Mouse (Mus musculus) intestine, embryonic 15.5 days (tissue): Measurements from ENCODE around the gene Tbce. TPM values are rescaled to one million over a fixed set of nuclear protein-coding genes. Genes with fewer than 3 reads are reported as not detected.
A peak's percentile ranks its signal among the peaks of the same experiment; 100 is the strongest.

Experiments
- ATAC-seq: fragments of 200-750 bp; cut with Nextera tagmentation; 2 replicates; pipeline ENCODE4 v1.8.0; 2017; ENCODE audit warnings: moderate TSS enrichment, moderate library complexity
- H3K27ac ChIP-seq: fragments of 300-500 bp; sonication (generic); 2 replicates; pipeline ENCODE4 v1.5.1; 2015; ENCODE audit warnings: mild to moderate bottlenecking, inconsistent platforms
- H3K27me3 ChIP-seq: fragments of 300-500 bp; sonication (generic); replicated peaks from 2 replicates; pipeline ENCODE4 v1.6.1; 2015; ENCODE audit warnings: inconsistent platforms
- H3K36me3 ChIP-seq: fragments of 300-500 bp; sonication (generic); 2 replicates; pipeline ENCODE4 v1.6.1; 2015; ENCODE audit warnings: inconsistent platforms
- H3K4me1 ChIP-seq: fragments of 300-500 bp; sonication (generic); replicated peaks from 2 replicates; pipeline ENCODE4 v1.6.1; 2015; ENCODE audit warnings: inconsistent platforms
- H3K4me2 ChIP-seq: fragments of 300-500 bp; sonication (generic); replicated peaks from 2 replicates; pipeline ENCODE4 v1.6.1; 2015; ENCODE audit warnings: mild to moderate bottlenecking, inconsistent platforms
- H3K4me3 ChIP-seq: fragments of 300-500 bp; sonication (generic); replicated peaks from 2 replicates; pipeline ENCODE4 v1.5.1; 2015; ENCODE audit warnings: inconsistent platforms
- H3K9ac ChIP-seq: fragments of 300-500 bp; sonication (generic); 2 replicates; pipeline ENCODE4 v1.6.1; 2015; ENCODE audit warnings: inconsistent platforms
- H3K9me3 ChIP-seq: fragments of 300-500 bp; sonication (generic); 2 replicates; pipeline ENCODE4 v1.6.1; 2016; ENCODE audit warnings: inconsistent platforms
- WGBS: fragments of 180-500 bp; shearing (Covaris S2); methylation state at CpG from one replicate; pipeline ENCODE4 v1.1.7; 2015; 5-methylcytosine and 5-hydroxymethylcytosine counted together
- polyA plus RNA-seq: library from polyadenylated mRNA; unstranded; fragments of >200 nt; fragmentation: Nextera tagmentation; extraction: Ambion mirVana; gene quantifications from 2 replicates; pipeline ENCODE4 v1.2.1, GENCODE M21; 2015

Gene Tbce
- 42.3 and 49.3 TPM in 2 replicates for polyA plus RNA-seq

DNA sequence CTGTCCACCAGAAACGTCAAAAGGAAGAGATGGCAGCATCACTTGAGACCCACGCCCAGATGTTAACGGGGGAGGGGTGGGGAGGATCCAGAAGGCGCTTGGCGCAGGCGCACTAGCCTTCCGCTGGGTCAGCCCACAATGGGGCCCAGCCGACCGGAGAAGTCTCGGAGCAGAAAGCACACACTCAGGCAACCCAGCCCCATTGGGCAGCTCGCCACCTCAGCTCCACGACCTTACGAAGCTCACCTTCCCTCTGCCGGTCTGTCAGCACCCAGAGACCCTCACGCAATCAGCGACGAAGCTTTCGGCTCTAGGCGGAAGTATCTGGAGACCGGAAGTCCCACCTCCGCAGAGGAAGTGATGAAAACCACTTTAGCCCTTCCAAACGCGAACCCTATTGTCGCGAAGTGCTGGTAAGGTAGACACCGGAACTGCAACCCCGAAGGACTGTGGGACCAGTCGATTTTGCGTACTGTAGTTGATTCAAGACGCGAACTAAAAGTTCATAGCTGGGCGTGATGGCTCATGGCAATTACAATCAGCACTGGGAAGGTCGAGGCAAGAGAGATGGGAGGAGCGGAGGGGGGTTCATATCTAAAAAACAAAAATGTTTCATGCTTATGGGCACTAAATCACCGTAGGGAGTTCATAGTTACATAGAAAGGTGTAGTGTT lies at the start of gene Tbce:
TSS of gene Tbce (minus strand) at position 347 of the 674 bp plus-strand sequence.
- peak; percentile 95 for ATAC-seq
- H3K27me3 ChIP-seq = no peaks in the 10 kb centered on the region
- H3K27ac ChIP-seq = peak within 1 kb of the TSS; percentile 91
- H3K4me2 ChIP-seq = peak within 1 kb of the TSS; percentile 87
- under 1% methylated on average over 35 of the region's 35 CpGs for WGBS
- no peaks in the 10 kb centered on the region for H3K36me3 ChIP-seq
- no peaks in the 10 kb centered on the region for H3K9me3 ChIP-seq
- H3K4me1 ChIP-seq = peaks cover 7% of the 10 kb centered on the region; the same call in 1 of the 2 replicates
- H3K4me3 ChIP-seq = peak within 1 kb of the TSS; percentile 52
- H3K9ac ChIP-seq = peak within 1 kb of the TSS; percentile 72

DNA sequence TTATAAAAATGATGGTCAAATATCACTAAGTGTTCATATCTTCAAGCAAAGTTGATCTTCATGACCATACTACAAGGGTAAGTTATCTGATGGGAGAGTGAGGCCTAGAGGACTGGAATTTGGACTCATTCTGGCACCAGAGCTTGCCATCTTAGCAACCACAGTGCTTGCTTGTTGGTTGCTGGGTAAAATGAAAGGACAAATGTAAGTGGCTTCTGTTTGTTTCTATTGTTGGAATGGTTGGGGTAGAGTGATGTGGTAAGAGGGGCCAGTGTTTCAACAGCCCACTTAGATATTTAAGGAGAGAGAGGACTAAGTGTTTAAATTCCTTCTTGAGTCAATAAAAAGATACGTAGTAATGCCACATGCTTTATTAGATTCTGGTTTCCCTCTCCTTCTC lies 49.2 kb upstream of the Tbce start:
- H3K9me3 ChIP-seq = no peaks in the 10 kb centered on the region
- H3K9ac ChIP-seq = no peak overlapping the region
- no peak overlapping the region for H3K4me3 ChIP-seq
- peak; percentile 45 for ATAC-seq
- WGBS = 75% methylated on average over 1 of the region's 1 CpGs
- no peak overlapping the region for H3K27ac ChIP-seq
- H3K4me2 ChIP-seq = no peak overlapping the region
- H3K4me1 ChIP-seq = no peaks in the 10 kb centered on the region
- H3K27me3 ChIP-seq = no peaks in the 10 kb centered on the region
- H3K36me3 ChIP-seq = no peaks in the 10 kb centered on the region

DNA sequence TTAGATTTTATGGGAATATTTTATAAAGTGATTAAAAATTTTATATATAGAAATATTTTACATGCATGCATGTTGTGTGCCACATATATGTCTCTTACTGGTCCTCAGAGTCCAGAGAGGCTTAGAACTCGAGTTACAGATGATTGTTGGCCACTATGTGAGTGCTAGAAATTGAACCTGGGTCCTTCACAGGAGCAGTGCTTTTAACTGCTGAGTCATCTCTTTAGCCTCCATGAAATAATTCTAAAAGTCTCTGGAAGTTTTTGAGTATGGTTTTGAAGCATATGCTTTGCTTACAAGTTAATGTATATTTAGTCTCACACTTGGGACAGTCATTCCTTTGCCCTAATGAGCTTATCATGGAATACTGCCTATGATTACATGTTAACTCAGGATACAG lies 35.9 kb upstream of the Tbce start:
- no peak overlapping the region for H3K4me2 ChIP-seq

DNA sequence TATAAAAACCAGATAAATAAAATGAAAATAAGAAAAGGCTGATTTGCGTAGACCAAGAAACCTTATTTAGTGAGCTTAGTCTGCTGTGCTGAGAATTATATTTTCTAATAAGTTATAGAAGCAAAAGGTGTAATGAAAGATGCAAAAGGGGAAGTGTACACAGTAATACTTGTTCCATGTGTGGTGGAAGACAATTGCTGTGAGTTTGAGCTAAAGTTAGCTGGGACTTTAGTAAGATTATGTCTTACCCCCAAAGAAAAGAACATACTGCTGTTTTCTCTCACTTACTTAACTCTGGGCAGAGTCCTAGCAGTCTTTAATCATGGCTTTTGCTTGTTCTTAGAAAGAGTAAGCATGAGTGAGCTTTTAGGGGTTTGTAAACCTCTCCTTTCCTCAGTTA lies 34.9 kb upstream of the Tbce start:
- no peak overlapping the region for H3K27ac ChIP-seq
- no peaks in the 10 kb centered on the region for H3K9me3 ChIP-seq
- WGBS = 93% methylated on average over 1 of the region's 1 CpGs
- H3K4me3 ChIP-seq = no peak overlapping the region
- no peak overlapping the region for H3K9ac ChIP-seq
- H3K4me2 ChIP-seq = no peak overlapping the region
- no peaks in the 10 kb centered on the region for H3K4me1 ChIP-seq
- H3K27me3 ChIP-seq = no peaks in the 10 kb centered on the region
- no peak for ATAC-seq
- H3K36me3 ChIP-seq = no peaks in the 10 kb centered on the region

More for the DNA sequence above, 35.9 kb upstream of the Tbce start:
- no peak for ATAC-seq
- Histone ChIP-seq H3K4me1 (no peaks in the 10 kb centered on the region), H3K36me3 (no peaks in the 10 kb centered on the region), H3K4me3 (no peak overlapping the region), H3K9me3 (no peaks in the 10 kb centered on the region), H3K27ac (no peak overlapping the region), H3K9ac (no peak overlapping the region), H3K27me3 (no peaks in the 10 kb centered on the region)
- 80% methylated on average over 1 of the region's 1 CpGs for WGBS

DNA sequence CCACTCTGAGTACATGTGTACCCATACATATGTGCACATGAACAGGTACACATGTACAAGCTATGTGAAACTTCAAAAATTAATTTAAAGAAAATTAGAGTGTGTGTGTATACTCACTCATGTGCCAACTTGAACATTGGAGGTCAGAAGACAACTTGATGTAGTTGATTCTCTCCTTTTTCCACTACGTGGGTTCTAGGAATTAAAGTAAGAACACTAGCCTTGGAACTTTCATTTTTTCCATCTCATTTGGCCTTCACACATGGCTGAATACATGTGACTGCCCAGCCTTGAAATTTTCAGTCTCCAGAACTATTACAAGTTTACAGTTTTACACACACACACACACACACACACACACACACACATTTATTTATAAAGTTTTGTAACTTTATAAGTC lies 29.9 kb upstream of the Tbce start:
- Histone ChIP-seq H3K27ac (no peak overlapping the region), H3K4me3 (no peak overlapping the region), H3K36me3 (no peaks in the 10 kb centered on the region), H3K4me2 (no peak overlapping the region), H3K9ac (no peak overlapping the region), H3K4me1 (no peaks in the 10 kb centered on the region), H3K9me3 (no peaks in the 10 kb centered on the region), H3K27me3 (no peaks in the 10 kb centered on the region)
- ATAC-seq = no peak
- 93% methylated on average over 1 of the region's 1 CpGs for WGBS

DNA sequence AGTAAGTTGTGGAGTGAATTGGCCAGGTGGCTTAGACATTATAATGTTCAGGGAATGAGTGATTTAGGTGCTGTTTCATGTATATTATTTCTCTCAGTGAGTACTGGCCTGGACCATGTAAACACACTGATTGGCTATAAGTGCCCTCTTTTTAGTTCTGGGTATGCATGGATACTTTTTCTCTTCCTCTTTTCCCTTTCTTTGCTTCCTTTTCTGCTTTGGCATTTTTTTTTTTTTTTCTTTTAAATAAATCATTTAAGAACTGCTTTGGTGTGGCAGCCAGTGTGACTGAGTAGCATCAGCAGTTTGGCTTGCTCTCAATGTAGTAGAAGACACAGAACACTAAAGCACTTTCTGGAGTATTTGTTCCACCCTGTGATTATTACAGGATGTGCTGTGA lies 28.6 kb upstream of the Tbce start:
- Histone ChIP-seq H3K4me3 (no peak overlapping the region), H3K27ac (no peak overlapping the region), H3K9ac (no peak overlapping the region), H3K4me2 (no peak overlapping the region), H3K27me3 (no peaks in the 10 kb centered on the region), H3K36me3 (no peaks in the 10 kb centered on the region), H3K4me1 (no peaks in the 10 kb centered on the region), H3K9me3 (no peaks in the 10 kb centered on the region)
- ATAC-seq = no peak

DNA sequence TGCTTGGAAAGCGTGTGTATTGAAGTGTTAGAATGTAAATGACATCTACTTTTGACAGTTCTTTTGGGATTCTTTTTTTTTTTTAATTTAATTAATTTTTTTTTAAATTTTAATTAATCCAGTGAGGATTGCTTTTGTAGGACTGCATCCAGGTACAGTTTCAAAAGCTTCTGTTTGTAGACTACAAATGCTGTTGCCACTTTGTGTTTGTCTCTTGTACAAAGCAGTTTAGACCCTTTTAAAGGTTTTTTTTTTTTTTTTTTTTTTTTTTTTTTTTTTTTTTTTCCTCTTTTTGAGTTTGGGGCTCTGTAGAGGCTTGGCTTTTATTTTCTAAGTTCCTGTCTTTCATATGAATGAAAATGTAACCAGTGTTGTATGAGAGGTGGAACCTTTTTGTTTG lies 26.3 kb upstream of the Tbce start:
- Histone ChIP-seq H3K36me3 (no peaks in the 10 kb centered on the region), H3K4me2 (no peak overlapping the region), H3K27ac (no peak overlapping the region), H3K4me3 (no peak overlapping the region), H3K9me3 (no peaks in the 10 kb centered on the region), H3K27me3 (no peaks in the 10 kb centered on the region), H3K4me1 (0 out of 2 replicates have a peak, but pooled peaks cover 5% of the 10 kb centered on the region), H3K9ac (no peak overlapping the region)
- 70% methylated on average over 1 of the region's 1 CpGs for WGBS
- ATAC-seq = no peak

DNA sequence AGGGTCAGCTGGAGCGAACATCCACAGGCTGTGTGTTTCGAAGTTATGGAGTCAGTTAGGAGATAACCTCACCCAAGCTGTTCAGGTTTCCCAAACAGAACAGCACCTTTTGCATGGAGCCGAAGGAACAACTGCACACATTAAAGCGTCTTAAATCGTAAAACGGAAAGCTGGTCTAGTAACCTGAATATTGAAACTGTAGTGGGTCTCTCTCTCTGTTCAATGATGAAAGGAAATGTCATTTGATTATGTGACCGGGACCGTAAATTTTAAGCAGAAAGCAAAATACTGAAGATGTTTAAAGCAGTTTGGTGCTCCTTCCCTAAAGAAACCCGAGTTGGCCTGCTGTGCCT lies 25.6 kb upstream of the Tbce start:
- Histone ChIP-seq H3K27me3 (no peaks in the 10 kb centered on the region), H3K4me1 (0 out of 2 replicates have a peak, but pooled peaks cover 5% of the 10 kb centered on the region), H3K4me2 (peak overlapping the region; percentile 70), H3K9me3 (no peaks in the 10 kb centered on the region), H3K27ac (no peak overlapping the region), H3K36me3 (no peaks in the 10 kb centered on the region), H3K4me3 (peak overlapping the region; percentile 99), H3K9ac (peak overlapping the region; percentile 97; the same call in 1 of the 2 replicates)
- no peak for ATAC-seq
- 12% methylated on average over 9 of the region's 9 CpGs for WGBS

DNA sequence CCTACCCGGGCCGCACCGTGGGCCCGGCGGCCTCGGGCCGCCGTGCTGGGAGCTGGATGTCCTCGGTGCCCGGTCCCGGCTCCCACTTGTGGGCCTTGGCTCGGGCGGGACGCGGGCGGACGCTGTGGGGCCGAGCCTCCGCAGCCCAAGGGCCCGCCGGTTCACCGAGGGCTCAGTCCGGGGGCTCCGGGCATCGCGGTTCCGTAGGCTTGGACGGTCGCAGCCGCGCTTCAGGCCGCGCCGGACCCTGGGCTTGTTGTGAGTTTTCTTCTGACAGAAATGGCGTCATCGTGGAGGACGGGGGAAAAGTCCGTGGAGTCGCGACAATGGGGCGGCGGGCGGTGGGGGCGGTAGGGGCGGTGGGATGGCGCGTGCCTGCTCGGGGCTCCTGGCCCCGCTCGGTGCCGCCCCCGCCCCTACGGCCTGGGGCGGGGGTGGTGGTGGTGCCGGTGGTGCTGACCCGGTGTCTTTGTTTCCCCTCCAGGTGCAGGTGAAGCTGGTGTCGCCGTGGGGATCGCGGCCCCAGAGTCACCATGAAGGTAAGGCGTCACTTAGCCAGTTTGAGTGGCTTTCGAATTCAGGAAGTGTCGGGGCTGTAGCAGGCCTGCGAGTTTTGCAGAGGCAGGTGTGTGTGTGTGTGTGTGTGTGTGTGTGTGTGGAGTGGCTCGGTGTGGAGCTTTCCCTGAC lies 25.0 kb upstream of the Tbce start:
- under 1% methylated on average over 65 of the region's 65 CpGs for WGBS
- Histone ChIP-seq H3K9ac (peak overlapping the region; percentile 97), H3K4me2 (peak overlapping the region; percentile 70), H3K36me3 (no peaks in the 10 kb centered on the region), H3K4me3 (peak overlapping the region; percentile 99), H3K27me3 (no peaks in the 10 kb centered on the region), H3K27ac (peak overlapping the region; percentile 99), H3K4me1 (0 out of 2 replicates have a peak, but pooled peaks cover 5% of the 10 kb centered on the region), H3K9me3 (no peaks in the 10 kb centered on the region)
- peak; percentile 0; the same call in 1 of the 2 replicates for ATAC-seq

DNA sequence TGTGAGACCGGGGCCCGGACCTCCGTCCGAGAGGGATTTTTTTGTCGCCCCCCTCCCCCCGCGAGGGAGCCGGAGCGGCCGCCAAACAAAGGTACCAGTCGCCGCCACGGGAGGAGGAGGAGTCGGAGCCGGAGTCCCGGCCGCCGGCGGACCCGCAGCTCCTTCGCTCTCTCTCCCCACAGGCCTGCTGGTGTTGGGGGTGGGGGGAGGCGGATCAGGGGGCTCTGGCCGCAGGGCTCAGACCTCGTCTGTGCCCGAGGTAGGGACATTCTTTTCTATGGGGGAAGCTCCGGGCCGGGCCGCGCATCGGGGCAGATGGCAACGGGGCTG lies 24.5 kb upstream of the Tbce start:
- Histone ChIP-seq H3K27me3 (no peaks in the 10 kb centered on the region), H3K9me3 (no peaks in the 10 kb centered on the region), H3K4me3 (peak overlapping the region; percentile 99), H3K36me3 (no peaks in the 10 kb centered on the region), H3K27ac (peak overlapping the region; percentile 99), H3K4me2 (peak overlapping the region; percentile 70), H3K4me1 (0 out of 2 replicates have a peak, but pooled peaks cover 5% of the 10 kb centered on the region), H3K9ac (peak overlapping the region; percentile 97)
- 0% methylated on average over 26 of the region's 31 CpGs for WGBS
- peak; percentile 64 for ATAC-seq

DNA sequence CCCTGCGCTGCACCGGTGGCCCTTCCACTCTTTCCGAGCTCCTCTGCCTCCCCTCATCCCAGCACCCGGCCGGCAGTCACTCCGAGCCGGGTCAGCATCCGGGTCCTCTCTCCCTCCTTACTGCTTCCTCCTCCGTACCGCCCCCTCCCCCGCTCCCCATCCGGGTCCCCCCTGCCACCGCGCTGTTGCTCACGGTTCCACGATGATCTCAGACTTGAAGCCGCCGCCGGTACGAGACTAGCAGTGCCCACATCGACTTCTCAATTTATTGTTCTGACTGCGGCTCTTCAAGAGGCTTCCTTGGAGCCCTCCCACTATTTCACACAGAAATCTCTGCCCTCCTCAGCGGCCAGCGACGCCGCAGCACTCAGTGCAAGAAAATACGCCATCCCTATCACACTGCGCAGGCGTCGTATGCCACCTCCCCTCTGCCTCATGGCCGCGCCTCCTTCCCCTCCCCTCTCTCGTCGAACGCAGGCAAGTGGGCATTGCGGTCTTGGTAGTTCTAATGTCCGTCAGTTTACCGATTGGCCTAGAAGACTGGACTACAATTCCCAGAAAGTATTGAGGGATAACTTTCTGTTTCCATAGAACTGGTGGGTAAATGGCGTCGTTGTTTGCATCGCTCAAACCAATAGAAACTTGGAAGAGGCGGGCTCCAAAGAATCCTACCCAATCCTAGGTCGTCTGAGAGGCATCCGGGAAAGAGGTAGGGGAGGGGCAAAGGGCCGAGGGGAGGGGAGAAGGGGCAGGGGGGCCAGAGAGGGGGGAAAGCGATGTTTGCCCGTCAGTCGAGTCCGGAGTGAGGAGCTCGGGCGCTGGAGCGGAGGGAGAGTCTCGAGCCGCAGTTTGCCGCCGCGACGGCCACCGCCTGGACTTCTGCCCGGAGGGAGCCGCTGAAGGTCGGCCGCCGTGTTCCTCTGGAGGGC lies 23.8 kb upstream of the Tbce start, which contains the start of the genes Arid4b and Ggps1:
TSS of gene Arid4b (plus strand) at position 220 of the 929 bp plus-strand sequence.
TSS of gene Ggps1 (minus strand) at position 476 of the 929 bp plus-strand sequence.
- peak; percentile 97 for ATAC-seq
- Histone ChIP-seq H3K27ac (peak within 1 kb of the TSS; percentile 99), H3K4me1 (0 out of 2 replicates have a peak, but pooled peaks cover 5% of the 10 kb centered on the region), H3K4me3 (peak within 1 kb of the TSS; percentile 99), H3K9me3 (no peaks in the 10 kb centered on the region), H3K4me2 (peak within 1 kb of the TSS; percentile 70), H3K36me3 (no peaks in the 10 kb centered on the region), H3K27me3 (no peaks in the 10 kb centered on the region), H3K9ac (peak within 1 kb of the TSS; percentile 97)
- WGBS = under 1% methylated on average over 63 of the region's 64 CpGs
